Comparison of ENCODE assay signal across 8 mouse cellular contexts in genomic region chr7:31148086-31148485, GRCm38 (mm10). TPM values are rescaled to one million over a fixed set of nuclear protein-coding genes. Genes with fewer than 3 reads are reported as not detected.
DNase-seq lines count a peak whose midpoint lies in the region; ATAC-seq and TF ChIP-seq lines count a peak whose summit lies in the region.

No protein-coding gene starts in this region.

- peak overlapping the region; percentile 82 for H3K4me2 ChIP-seq in liver, embryonic 11.5 days
- peak overlapping the region; percentile 77 for H3K4me2 ChIP-seq in neural tube, embryonic 12.5 days (replicated peaks)

- H3K9me3 ChIP-seq in liver, embryonic 11.5 days (ENCODE audit: control insufficient read depth, low read length), result no peaks in the 10 kb centered on the region
- no peaks in the 10 kb centered on the region for H3K9me3 ChIP-seq in neural tube, embryonic 12.5 days

- H3K27ac ChIP-seq in liver, embryonic 11.5 days (ENCODE audit: low read depth, low read length), result no peak overlapping the region
- no peak overlapping the region for H3K27ac ChIP-seq in neural tube, embryonic 12.5 days

- H3K4me3 ChIP-seq in liver, embryonic 11.5 days (ENCODE audit: low read depth, low read length), result no peak overlapping the region
- H3K4me3 ChIP-seq in neural tube, embryonic 12.5 days, result peak overlapping the region; percentile 84

- peaks cover 46% of the 10 kb centered on the region for H3K4me1 ChIP-seq in liver, embryonic 11.5 days (replicated peaks; ENCODE audit: control insufficient read depth, insufficient read depth, low read length)
- peaks cover 31% of the 10 kb centered on the region for H3K4me1 ChIP-seq in neural tube, embryonic 12.5 days

- no peak overlapping the region for H3K9ac ChIP-seq in liver, embryonic 11.5 days (ENCODE audit: low read depth, low read length)
- peak overlapping the region; percentile 98 for H3K9ac ChIP-seq in neural tube, embryonic 12.5 days

- DNase-seq in liver, embryonic 11.5 days (ENCODE audit: low spot score), result no peak
- DNase-seq in liver, result no peak
- DNase-seq in brain, embryonic 14.5 days (ENCODE audit: low read depth), result peak; percentile 47
- DNase-seq in cerebellum, postnatal 10 days, result no peak
- DNase-seq in layer of hippocampus, adult 9-11 months, result no peak
- no peak for DNase-seq in lung, adult 18-20 months

- TF ChIP-seq POLR2A in brain, embryonic 14.5 days (IDR thresholded peaks at IDR 0.05; ENCODE audit: borderline replicate concordance, extremely low read depth, insufficient read depth, insufficient read length, poor library complexity, severe bottlenecking), result no peak

- H3K27me3 ChIP-seq in liver, embryonic 11.5 days (replicated peaks; ENCODE audit: control insufficient read depth, insufficient read depth, low read length), result no peaks in the 10 kb centered on the region
- H3K27me3 ChIP-seq in neural tube, embryonic 12.5 days (replicated peaks), result no peaks in the 10 kb centered on the region

- peaks cover 4% of the 10 kb centered on the region for H3K36me3 ChIP-seq in liver, embryonic 11.5 days (ENCODE audit: control insufficient read depth, insufficient read depth, low read length)
- peaks cover 19% of the 10 kb centered on the region for H3K36me3 ChIP-seq in neural tube, embryonic 12.5 days

- 61% methylated on average over 3 of the region's 3 CpGs for WGBS in liver, embryonic 11.5 days
- WGBS in neural tube, embryonic 12.5 days, result 76% methylated on average over 3 of the region's 3 CpGs

- TF ChIP-seq CTCF in brain, embryonic 14.5 days (IDR thresholded peaks at IDR 0.05; ENCODE audit: borderline replicate concordance, extremely low read depth, insufficient read depth, insufficient read length), result no peak

- ATAC-seq in liver, embryonic 11.5 days (replicated peaks; ENCODE audit: low FRiP score), result no peak
- ATAC-seq in inflammation-experienced regulatory T-cells, adult 6 months, result peak; percentile 59
- ATAC-seq in neural tube, embryonic 12.5 days (ENCODE audit: low FRiP score, low read depth), result no peak

RNA-seq across cellular contexts. Expression of gene Gramd1a, which starts 7.6 kb away (rescaled TPM):
- 40.9 and 47.6 TPM in 2 replicates for polyA plus RNA-seq in liver, embryonic 11.5 days (2014; fragmentation: Nextera tagmentation; extraction: Ambion mirVana)
- 404 and 573 TPM in 2 replicates for polyA plus RNA-seq in brain, embryonic 14.5 days (2012; rRNA removed)
- polyA plus RNA-seq in inflammation-experienced regulatory T-cells, adult 6 months (2017; shearing (Covaris generic)), result 100 to 1,000 TPM in 1 of 3 experiments, 10 to 100 TPM in 2; 70.7 to 113 (median 98.7) TPM
- 207 and 221 TPM in 2 replicates for polyA plus RNA-seq in neural tube, embryonic 12.5 days (2016; fragmentation: Nextera tagmentation; extraction: Ambion mirVana)

RNA-seq across cellular contexts. Expression of gene Scn1b, which starts 21.3 kb away (rescaled TPM):
- polyA plus RNA-seq in liver, embryonic 11.5 days (2014; fragmentation: Nextera tagmentation; extraction: Ambion mirVana), result 0.57 and 1.0 TPM in 2 replicates
- polyA plus RNA-seq in brain, embryonic 14.5 days (2012; rRNA removed), result 11.2 and 12.9 TPM in 2 replicates
- under 1 TPM in 1 of 3 experiments, not detected in 2; 0.30 TPM for polyA plus RNA-seq in inflammation-experienced regulatory T-cells, adult 6 months (2017; shearing (Covaris generic))
- 2.5 and 2.8 TPM in 2 replicates for polyA plus RNA-seq in neural tube, embryonic 12.5 days (2016; fragmentation: Nextera tagmentation; extraction: Ambion mirVana)

RNA-seq across cellular contexts. Expression of gene Hpn, which starts 33.0 kb away (rescaled TPM):
- 36.6 and 38.3 TPM in 2 replicates for polyA plus RNA-seq in liver, embryonic 11.5 days (2014; fragmentation: Nextera tagmentation; extraction: Ambion mirVana)
- 0.62 and 1.00 TPM in 2 replicates for polyA plus RNA-seq in brain, embryonic 14.5 days (2012; rRNA removed)
- 10 to 100 TPM in 1 of 3 experiments, 1 to 10 TPM in 2; 3.1 to 11.0 (median 8.1) TPM for polyA plus RNA-seq in inflammation-experienced regulatory T-cells, adult 6 months (2017; shearing (Covaris generic))
- 0.27 and 0.46 TPM in 2 replicates for polyA plus RNA-seq in neural tube, embryonic 12.5 days (2016; fragmentation: Nextera tagmentation; extraction: Ambion mirVana)
